Mouse (Mus musculus) Patski (cell line): ENCODE results near the gene Sdc1. TPM values are rescaled to one million over a fixed set of nuclear protein-coding genes. Genes with fewer than 3 reads are reported as not detected.

Source experiments
- ATAC-seq: fragments of 100-300 bp; one replicate; pipeline ENCODE4 v1.8.0; 2021
- CTCF ChIA-PET: fragments of 350-600 bp; sonication (Branson Sonifier 250); formaldehyde crosslinking; loops from one replicate; lab custom pipeline; 2022; ENCODE audit warnings: inconsistent platforms; lab: Charles Lee
- POLR2A ChIA-PET: fragments of 350-600 bp; sonication (Branson Sonifier 250); formaldehyde crosslinking; loops from one replicate; lab custom pipeline; 2022; ENCODE audit warnings: antibody characterized with exemption, inconsistent platforms; lab: Charles Lee
- DNase-seq: peaks from one replicate; pipeline ENCODE4 v3.0.0-alpha.2; 2011; ENCODE audit warnings: low read depth, low spot score
- H3K27me3 ChIP-seq: fragments of 371-371 bp; one replicate; pipeline ENCODE4 v1.5.1; 2021
- CTCF ChIP-seq: fragments of 100-300 bp; IDR thresholded peaks from one replicate; pipeline ENCODE4 v1.5.1; 2021
- in situ Hi-C: fragments of 300-500 bp; cut with MboI; formaldehyde crosslinking; loops from 3 replicates; pipeline ENCODE4 v1.11.1; 2018; ENCODE audit warnings: low pct_unique_long_range_greater_than_20kb, mixed read lengths
- polyA plus RNA-seq: library from polyadenylated mRNA; unstranded; gene quantifications from one replicate; pipeline ENCODE4 v1.2.3, GENCODE M21; 2021

Gene Sdc1
- 121 TPM for polyA plus RNA-seq

DNA sequence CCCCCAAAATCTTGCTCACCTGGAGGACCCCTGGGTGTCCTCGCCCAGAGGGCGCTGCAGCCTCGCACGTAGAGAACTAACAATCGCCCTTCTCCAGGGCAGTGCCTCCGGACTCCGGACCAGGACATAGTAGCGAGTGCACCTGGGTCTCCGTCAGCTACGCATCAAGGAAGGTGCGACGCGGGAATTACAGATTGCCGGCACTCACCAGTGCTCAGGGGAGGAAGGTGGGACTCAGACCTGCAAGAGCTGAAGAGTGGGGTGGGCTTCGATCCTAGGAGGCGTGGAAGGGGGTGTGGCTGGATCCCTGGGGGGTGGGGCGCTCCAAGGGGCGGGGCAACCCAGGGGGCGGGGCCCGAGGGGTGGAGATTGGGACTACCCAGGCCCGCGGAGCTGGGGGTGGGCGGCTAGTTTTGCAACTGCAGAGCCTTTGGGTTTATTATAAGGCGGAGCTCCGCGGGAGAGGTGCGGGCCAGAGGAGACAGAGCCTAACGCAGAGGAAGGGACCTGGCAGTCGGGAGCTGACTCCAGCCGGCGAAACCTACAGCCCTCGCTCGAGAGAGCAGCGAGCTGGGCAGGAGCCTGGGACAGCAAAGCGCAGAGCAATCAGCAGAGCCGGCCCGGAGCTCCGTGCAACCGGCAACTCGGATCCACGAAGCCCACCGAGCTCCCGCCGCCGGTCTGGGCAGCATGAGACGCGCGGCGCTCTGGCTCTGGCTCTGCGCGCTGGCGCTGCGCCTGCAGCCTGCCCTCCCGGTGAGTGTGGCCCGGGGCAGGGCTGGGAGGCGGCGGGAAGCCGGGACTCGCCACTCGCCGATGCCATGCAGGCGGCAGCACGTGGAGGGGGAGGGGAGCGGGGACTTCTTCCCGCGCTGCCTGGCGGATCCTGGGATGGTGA lies at the start of gene Sdc1:
Gene Sdc1, plus strand, starts transcription at position 378 of the 898 bp plus-strand sequence.
- in situ Hi-C loops = loop anchor here (5.0 kb wide), 2 partner anchors 36 to 116 kb away; no protein-coding TSS in a partner anchor
- ChIA-PET CTCF (interaction anchor here (1.1 to 3.0 kb wide), 5 partner anchors 10 to 110 kb away, joined by 3 to 11 read pairs (median 4); no protein-coding TSS in a partner anchor), POLR2A (interaction anchor here (0.6 to 1.8 kb wide), 5 partner anchors 9 to 108 kb away, joined by 3 to 4 read pairs (median 4); no protein-coding TSS in a partner anchor)
- DNase-seq = no peak
- TF ChIP-seq CTCF = no peak
- no peaks in the 10 kb centered on the region for H3K27me3 ChIP-seq
- ATAC-seq = peak; percentile 65

DNA sequence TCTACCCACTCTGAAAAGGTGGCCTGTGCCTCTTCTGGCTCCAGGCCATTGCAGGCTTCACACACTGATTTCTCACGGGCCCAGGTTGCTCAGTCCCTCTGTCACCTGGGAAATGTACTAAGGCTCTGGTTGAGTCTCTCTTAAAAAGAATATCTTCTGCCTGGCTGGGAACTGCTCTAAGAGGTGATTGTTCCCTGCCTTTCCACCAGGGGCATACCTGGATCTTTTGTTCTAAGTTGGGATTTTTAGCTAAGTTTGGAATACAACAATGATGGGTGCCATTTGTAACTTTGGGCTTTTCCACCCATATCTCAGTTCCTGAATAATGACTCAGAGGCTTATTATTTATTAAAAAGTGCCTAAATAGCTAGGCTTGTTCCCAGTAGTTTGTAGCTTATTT lies 44.2 kb upstream of the Sdc1 start:
- POLR2A ChIA-PET = no interaction called here

DNA sequence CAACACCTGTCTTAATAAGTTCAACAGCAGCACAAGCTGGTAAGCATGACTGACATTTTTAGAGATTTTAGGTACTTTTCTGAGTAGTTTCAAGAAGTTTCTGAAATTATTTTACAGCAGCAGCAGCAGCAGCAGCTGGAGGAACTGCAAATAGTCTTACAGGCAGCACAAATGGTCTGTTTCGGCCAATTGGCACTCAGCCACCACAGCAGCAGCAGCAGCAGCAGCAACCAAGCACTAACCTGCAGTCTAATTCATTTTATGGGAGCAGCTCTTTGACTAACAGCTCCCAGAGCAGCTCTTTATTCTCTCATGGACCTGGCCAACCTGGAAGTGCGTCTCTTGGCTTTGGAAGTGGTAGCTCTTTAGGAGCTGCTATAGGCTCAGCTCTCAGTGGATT lies 42.4 kb upstream of the Sdc1 start:
- H3K27me3 ChIP-seq = no peaks in the 10 kb centered on the region
- ChIA-PET POLR2A (no interaction called here), CTCF (interaction anchor here (1.2 kb wide), 1 partner anchor 36 kb away, joined by 3 read pairs; no protein-coding TSS in a partner anchor)
- in situ Hi-C loops = no loop called here
- TF ChIP-seq CTCF = no peak
- no peak for DNase-seq
- no peak for ATAC-seq

More for the DNA sequence above, 44.2 kb upstream of the Sdc1 start:
- ATAC-seq (no peak), DNase-seq (no peak)
- CTCF ChIA-PET = interaction anchor here (1.2 kb wide), 1 partner anchor 8 kb away, joined by 4 read pairs; no protein-coding TSS in a partner anchor
- H3K27me3 ChIP-seq = no peaks in the 10 kb centered on the region
- TF ChIP-seq CTCF = peak; percentile 34
- in situ Hi-C loops = no loop called here

DNA sequence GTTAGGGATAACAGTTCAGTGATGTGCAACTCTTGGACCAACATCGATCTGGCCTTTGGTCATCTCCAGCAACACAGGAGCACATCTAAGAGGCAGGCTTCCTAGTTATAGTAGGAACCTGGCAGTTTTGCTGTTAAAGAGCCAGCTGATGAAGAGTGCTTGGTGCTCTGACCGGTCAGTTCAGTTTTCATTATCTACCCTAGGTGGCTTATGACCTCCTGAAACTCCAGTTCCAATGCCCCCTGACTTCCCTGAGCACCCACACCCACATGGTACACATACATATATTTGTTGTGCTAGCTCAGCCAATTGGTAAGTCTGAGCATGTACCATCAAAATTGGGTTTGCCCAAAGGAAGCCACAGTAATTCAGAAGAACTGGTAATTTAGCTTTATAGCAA lies 17.5 kb upstream of the Sdc1 start:
- CTCF ChIA-PET = no interaction called here
- H3K27me3 ChIP-seq = no peaks in the 10 kb centered on the region
- POLR2A ChIA-PET = no interaction called here
- no peak for TF ChIP-seq CTCF
- no peak for ATAC-seq
- in situ Hi-C loops = no loop called here
- DNase-seq = no peak

DNA sequence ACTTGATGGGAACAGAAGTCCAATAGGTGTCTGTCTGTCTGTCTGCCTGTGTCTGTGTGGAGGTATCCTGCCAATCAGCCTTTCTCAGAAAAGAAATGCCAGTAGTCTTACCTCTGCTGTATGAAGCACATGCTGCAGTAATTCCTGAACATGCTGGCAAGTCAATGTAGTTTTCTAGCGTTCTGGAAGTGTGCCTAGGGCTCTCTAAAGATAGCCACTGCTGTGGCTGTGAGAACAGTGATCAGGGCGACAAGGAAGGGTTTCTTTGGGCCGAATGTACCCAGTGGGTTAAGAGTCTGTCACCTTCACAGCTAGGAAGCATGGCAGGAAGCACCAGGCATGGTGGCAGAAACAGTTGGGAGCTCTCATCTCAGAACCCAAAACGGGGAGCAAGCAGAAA lies 17.0 kb upstream of the Sdc1 start:
- ATAC-seq (no peak), DNase-seq (no peak)
- TF ChIP-seq CTCF = no peak
- CTCF ChIA-PET = no interaction called here
- in situ Hi-C loops = no loop called here
- POLR2A ChIA-PET = no interaction called here
- H3K27me3 ChIP-seq = no peaks in the 10 kb centered on the region

DNA sequence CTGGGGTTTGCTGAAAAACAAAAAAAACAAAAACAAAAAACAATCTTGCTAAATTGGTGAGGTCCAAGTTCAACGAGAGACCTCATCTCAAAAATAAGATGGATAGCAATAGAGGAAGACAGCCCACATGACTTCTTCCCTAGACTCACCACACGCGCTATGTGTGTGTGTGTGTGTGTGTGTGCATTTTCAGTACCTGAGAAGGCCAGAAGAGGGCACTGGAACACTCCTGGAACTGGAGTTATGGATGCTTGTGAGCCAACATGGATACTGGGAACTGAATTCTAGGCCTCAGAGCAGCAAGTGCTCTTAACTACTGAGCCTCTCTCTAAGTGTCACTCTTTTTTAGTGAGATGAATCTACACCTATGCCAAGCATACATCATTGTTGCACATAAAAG lies 13.1 kb upstream of the Sdc1 start:
- no peak for DNase-seq
- peak; percentile 54 for TF ChIP-seq CTCF
- peak; percentile 15 for ATAC-seq
- ChIA-PET CTCF (no interaction called here), POLR2A (no interaction called here)
- no peaks in the 10 kb centered on the region for H3K27me3 ChIP-seq
- in situ Hi-C loops = no loop called here

DNA sequence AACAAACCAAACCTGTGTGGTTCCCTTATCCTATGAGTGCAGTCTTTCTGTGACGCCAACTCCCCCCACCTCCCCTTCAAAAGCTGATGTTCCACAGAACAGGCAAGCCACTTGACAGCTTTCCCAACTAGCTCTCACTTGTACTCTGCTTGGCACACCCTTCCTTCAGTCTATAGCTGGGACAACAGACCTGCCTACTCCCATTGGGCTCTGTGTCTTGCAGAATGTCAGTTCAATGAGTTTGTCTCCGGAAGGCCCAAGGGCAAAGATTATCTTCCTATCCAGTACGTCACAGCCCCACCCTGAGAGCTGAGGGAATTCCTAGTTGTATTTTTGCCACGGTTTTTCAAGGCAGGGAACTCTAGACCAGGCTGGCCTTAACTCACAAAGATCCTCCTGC lies 12.0 kb upstream of the Sdc1 start:
- in situ Hi-C loops = no loop called here
- ChIA-PET CTCF (no interaction called here), POLR2A (interaction anchor here (0.7 kb wide), 1 partner anchor 134 kb away, joined by 3 read pairs; no protein-coding TSS in a partner anchor)
- TF ChIP-seq CTCF = no peak
- ATAC-seq (no peak), DNase-seq (no peak)
- no peaks in the 10 kb centered on the region for H3K27me3 ChIP-seq

DNA sequence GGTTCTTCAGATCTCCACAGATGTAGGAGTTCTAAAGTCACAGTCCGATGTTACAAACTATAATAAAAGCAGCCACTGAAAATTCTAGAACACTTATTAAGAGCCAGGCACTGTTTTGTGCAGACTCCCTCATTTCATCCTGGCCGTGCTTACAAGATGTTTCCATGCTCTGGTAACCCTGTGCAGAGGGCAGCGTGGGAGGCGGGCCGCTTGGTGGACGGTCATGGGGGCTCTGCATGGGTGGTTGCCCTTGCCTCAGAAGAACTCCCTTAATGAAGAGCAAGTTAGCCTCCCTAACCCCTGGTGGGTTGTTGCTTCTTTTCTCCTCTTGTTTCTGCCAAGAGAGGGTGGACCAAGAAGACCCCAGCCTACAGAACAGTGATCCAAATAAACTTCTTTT lies 11.3 kb upstream of the Sdc1 start:
- DNase-seq (no peak), ATAC-seq (no peak)
- H3K27me3 ChIP-seq = no peaks in the 10 kb centered on the region
- in situ Hi-C loops = loop anchor here (5.0 kb wide), 1 partner anchor 248 kb away; no protein-coding TSS in a partner anchor
- CTCF ChIA-PET = no interaction called here
- TF ChIP-seq CTCF = no peak
- POLR2A ChIA-PET = no interaction called here

DNA sequence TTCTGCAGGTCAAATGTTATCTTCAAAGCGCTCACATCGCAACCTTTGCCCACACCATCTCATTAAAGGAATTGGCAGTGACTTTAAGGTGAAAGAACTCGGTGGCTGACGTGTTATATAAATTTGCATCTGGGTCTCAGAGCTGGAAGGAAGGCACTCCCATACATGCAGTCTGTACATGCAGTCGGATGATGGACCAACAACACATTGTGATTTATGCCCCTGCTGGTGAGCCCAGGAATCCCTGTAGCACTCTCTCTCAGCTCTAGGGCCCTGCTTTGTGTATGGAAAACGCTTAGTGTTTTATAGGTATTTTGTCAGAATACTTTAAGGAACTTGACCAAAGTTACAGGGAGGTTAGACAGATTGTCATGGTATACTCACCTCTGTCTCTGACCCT lies 10.6 kb upstream of the Sdc1 start:
- CTCF ChIA-PET = interaction anchor here (1.6 to 1.8 kb wide), 2 partner anchors 9 to 242 kb away, joined by 5 to 6 read pairs; no protein-coding TSS in a partner anchor
- in situ Hi-C loops = loop anchor here (5.0 kb wide), 1 partner anchor 247 kb away; no protein-coding TSS in a partner anchor
- ATAC-seq (no peak), DNase-seq (no peak)
- POLR2A ChIA-PET = no interaction called here
- no peaks in the 10 kb centered on the region for H3K27me3 ChIP-seq
- no peak for TF ChIP-seq CTCF

DNA sequence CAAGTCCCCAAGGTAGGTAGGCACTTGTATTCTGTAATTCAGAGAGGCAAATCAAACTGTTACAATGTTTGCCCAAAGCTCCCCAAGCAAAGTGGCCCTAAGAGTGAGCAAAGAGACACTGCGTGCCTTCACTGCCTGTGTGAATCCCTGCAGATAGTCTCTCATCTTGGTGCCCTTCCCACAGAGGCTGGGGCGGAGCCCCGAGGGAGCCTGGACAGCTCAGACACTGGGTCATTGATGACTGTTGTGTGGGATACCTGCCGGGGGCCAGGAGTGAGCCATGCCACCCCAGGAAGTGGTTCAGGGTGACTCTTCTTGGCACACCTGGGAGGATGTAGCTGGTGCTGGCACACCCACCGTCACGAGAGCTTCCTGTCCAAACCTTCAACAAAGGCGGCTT lies 10.1 kb upstream of the Sdc1 start:
- ChIA-PET CTCF (interaction anchor here (1.6 to 1.8 kb wide), 2 partner anchors 9 to 242 kb away, joined by 5 to 6 read pairs; no protein-coding TSS in a partner anchor), POLR2A (no interaction called here)
- in situ Hi-C loops = loop anchor here (5.0 kb wide), 1 partner anchor 246 kb away; no protein-coding TSS in a partner anchor
- no peak for TF ChIP-seq CTCF
- ATAC-seq = no peak
- no peaks in the 10 kb centered on the region for H3K27me3 ChIP-seq
- no peak for DNase-seq
